Mouse (Mus musculus): ENCODE measurements around the gene Elf1.

The Elf1 gene

GRCm38 (mm10) chr14:79490246-79490645 is 9.3 kb downstream of the Elf1 start:
- DNase-seq (ENCODE audit: low read depth): no peak

- DNase-seq (ENCODE audit: low read depth): no peak
Measured at GRCm38 (mm10) chr14:79494349-79494748, 13.4 kb downstream of the Elf1 start.

- DNase-seq (ENCODE audit: low read depth): peak; percentile 51
Measured at GRCm38 (mm10) chr14:79499326-79499725, 18.3 kb downstream of the Elf1 start.

DNA sequence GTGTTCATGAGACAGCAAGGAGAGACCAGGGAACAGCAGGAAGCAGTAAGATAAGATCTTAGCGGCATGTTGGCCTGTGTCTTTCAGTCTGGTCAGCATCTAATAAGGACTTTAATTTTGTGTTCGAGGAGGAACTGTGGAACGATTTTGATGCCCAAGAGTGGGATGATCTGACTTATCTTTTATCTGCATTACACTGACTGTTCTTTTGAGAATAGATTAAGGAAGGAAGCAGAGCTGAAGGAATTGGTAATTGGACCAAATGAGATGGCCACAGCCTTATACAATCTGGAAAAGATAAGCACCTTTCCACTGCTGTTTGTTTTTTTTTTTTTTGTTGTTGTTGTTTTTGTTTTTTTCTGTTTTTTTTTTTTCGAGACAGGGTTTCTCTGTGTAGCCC is 19.8 kb downstream of the Elf1 start:
- no peak for DNase-seq (ENCODE audit: low read depth)

DNA sequence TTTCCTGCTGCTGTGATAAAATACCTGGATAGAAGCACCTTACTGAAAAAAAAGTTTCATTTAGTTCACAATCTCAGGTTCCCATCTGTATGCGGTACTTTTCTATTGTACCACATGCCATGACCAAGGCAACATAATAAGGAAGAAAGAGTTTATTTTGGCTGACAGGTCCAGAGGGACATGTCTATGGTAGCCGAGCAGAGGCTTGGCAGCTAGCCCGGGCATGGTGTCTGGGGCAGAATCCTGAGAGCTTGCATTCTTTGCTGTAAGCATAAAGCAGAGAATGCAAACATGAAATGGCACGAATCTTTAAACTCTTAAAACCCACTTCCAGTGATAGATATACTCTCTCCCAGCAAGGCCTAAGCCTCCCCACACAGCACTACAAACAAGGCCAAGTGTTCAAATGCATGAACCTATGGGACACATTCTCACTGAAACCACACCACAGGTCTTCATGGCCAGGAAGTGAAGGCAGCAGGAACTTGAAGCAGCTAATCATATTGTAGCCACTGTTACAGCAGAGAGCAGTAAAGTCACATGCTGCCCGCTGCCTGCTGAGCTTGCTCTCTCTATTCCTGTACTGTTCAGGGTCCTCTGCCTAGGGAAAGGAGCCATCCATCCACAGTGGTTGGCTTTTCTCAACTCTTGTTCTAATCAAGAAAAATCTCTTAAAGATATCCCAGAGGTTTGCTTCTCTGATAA is 22.5 kb downstream of the Elf1 start:
- peak; percentile 64 for DNase-seq (ENCODE audit: low read depth)

DNA sequence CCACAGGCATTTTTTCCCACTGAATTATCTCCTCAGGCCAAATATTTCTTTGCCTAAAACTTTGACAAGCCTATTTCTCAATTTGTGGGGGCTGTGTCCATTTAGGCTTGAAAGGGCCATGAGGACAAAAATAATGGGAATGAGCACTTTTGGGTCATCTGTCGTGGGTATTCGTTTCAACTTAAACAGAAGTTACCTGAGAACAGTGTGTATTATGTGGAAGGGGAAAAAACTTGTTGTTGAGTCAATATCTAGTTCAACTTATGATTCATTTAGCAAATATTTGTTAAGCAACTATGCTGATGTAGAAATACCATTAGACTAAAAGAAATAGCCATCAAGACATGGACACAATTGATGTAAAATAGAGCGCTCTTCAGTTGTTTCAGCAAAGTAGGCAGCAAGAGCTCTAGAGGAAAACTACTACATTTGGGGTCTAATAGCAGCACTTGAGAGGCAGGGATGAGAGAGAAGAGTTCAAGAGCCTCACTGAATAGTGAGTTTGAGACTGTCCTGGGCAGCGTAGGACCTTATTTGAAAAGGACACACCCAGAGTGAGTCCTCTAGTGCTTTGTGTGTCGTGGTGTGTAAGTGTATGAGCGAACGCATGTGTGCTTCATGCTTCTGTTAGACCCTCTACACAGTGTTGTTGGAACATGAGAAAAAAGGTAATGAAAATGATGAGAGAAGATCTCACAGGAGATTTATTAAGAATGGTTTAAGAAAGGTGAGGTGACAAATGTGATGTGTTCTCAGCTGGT is 23.4 kb downstream of the Elf1 start:
- no peak for DNase-seq (ENCODE audit: low read depth)

DNA sequence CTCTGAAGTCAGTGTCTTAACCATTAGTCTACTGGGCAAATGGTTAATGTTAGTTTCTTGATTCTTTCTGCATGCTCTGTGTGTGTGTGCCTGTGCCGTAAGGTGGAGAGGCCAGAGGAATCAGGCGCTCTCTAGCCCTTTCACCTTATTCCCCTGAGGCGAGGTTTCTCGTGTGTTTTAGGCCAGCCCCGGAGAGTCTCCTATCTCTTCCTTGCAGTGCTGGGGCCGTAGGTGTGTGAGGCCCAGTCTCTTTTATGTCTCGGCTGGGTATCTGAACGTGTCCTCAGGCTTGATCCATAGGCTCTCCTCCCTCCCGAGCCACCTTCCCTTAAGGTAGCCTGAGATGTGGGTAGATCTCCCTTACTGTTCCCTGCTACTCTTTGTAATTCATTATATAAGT is 25.2 kb downstream of the Elf1 start:
- no peak for DNase-seq (ENCODE audit: low read depth)

- no peak for DNase-seq (ENCODE audit: low read depth)
Measured at GRCm38 (mm10) chr14:79507846-79508245, 26.9 kb downstream of the Elf1 start.

- DNase-seq (ENCODE audit: low read depth): no peak
Measured at GRCm38 (mm10) chr14:79508662-79509305, 27.8 kb downstream of the Elf1 start.

GRCm38 (mm10) chr14:79511521-79511920 is 30.5 kb downstream of the Elf1 start:
- DNase-seq (ENCODE audit: low read depth): no peak

GRCm38 (mm10) chr14:79513951-79514350 is 33.0 kb downstream of the Elf1 start:
- peak; percentile 56 for DNase-seq (ENCODE audit: low read depth)

- DNase-seq (ENCODE audit: low read depth): no peak
Measured at GRCm38 (mm10) chr14:79515100-79515499, 34.1 kb downstream of the Elf1 start.

- DNase-seq (ENCODE audit: low read depth): peak; percentile 87
Measured at GRCm38 (mm10) chr14:79515511-79516242, 34.7 kb downstream of the Elf1 start.

GRCm38 (mm10) chr14:79516243-79516610 is 35.2 kb downstream of the Elf1 start:
- DNase-seq (ENCODE audit: low read depth): peak; percentile 47

DNA sequence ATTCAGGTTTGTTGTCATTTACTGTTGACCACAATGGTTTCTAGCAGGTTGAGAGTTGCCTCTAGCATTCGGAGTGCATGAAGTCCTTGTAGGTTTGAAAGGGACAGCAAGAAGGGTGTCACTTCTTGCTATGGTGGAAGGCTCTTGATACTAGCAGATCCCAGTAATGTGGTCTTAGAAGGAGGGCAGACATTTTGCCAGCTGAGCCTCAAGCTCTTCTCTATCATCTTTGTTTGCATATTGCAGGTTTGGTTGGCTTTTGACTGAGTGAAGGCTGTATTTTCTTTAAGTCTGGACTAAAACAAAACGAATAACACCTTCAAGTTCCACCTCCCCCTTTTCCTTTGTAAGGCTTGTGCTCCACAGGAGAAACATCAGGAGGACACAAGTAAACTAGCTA is 35.8 kb downstream of the Elf1 start:
- peak; percentile 54 for DNase-seq (ENCODE audit: low read depth)

DNA sequence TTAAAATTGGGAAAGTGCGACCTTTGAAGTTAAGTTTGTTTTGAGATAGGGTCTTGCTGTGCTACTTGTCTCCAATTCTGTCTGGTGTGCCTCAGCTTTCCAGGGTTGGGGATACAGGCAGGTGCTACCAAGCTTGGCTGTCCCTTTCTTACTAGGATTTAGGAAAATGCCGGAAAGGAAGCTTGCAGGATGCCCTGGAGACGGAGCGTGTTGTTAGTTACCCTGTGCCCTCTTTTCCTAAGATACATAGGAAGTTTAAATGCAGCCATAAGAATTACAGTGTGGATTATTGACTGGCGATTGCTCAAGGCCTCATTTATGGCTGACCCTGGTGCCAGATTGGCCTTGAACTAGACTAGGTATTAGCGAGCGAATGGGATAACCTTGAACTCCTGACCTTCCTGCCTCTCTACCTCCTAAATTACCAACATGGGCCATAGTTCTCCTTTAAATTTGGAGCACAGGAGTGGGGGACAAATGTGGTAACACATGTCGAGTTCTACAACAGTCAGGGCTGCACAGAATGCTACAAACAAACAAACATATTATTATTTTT is 36.3 kb downstream of the Elf1 start:
- DNase-seq (ENCODE audit: low read depth): no peak

DNA sequence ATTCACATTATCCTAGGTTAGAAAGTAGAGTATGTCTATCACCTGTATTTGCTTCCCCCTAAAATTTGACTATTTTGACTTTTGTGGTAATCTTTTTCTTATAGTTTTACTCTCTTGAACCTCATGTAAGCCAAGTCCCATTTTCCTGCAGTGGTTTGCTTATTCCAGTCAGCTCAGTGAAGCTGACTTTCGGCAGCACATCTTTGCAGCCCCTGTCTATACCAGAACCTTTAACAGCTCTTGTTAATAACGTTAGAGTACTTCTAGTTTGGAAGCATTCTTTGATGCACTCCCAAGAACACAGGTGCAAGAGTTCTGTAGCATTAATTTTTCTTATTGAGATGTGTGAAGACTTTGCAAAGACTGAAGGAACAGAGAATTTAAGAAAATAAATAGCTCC is 37.1 kb downstream of the Elf1 start:
- no peak for DNase-seq (ENCODE audit: low read depth)

DNA sequence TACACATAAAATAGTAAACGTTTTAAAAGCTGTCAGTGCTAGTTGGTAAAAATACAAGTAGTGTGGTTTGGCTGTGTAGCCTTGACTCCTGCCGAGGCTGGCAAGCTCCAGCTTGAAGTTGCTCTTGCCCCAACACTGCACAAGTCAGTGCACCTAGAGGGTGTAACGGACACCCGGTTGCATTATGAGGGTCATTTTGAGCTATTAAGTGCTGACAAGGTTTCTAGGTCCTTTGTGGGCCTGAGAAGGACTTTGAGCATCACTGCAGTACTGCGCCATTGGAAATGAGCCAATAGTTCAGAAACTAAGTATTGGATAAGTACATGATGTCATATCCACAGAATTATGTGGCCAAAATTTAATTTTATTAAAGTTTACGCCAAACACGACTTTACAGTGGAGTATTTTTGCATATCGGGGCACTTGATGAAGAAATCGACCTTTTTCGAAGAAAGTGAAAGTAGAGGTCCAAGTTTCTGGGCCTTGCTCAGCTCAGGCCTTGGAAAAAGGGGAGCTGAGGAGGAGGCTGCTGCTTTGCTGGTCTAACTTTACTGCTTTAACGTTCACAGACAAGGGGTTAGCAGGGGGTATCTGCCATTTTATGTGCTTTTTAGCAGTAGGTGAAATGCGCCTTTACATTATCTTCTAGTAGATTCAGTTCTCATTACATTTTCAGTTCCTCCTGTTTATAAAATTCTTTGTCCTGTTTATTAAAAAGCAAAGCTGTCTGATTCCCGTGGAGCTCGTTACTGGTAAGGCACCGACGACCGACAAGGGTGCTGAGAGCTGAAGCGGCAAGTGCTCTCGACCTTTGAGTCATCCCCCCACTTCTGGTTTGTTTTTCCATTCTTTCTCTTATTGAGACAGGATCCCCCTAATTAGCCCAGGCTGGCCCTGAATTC is 38.0 kb downstream of the Elf1 start:
- DNase-seq (ENCODE audit: low read depth): peak; percentile 62

- DNase-seq (ENCODE audit: low read depth): peak; percentile 49
Measured at GRCm38 (mm10) chr14:79519663-79519975, 38.6 kb downstream of the Elf1 start.

- no peak for DNase-seq (ENCODE audit: low read depth)
Measured at GRCm38 (mm10) chr14:79520612-79521011, 39.6 kb downstream of the Elf1 start.

DNA sequence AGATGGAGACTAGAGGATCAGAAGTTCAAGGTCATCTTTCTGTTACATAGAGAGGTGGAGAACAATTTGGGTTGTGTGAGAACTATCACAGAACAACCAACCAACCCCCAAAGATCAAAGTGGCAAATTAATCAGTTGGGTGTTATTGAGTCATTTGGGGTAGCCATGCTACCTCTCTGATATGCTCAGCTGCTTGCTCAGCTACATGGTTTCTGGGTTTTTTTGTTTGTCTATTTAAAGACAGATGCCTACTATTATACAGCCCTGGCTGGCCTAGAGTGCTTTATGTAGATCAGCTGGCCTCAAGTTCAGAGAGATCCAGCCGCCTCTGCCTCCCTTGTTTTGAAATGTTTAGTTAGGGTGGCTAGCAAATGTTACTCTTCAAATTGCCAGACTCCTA is 40.1 kb downstream of the Elf1 start:
- DNase-seq (ENCODE audit: low read depth): peak; percentile 51

All from naive thymus-derived CD4-positive, alpha-beta T cell, adult 2 months (primary cell).